Mouse (Mus musculus): Measurements from ENCODE around the gene Ktn1. TPM values are rescaled to one million over a fixed set of nuclear protein-coding genes. Genes with fewer than 3 reads are reported as not detected.

Ktn1 gene
- polyA plus RNA-seq, 1 experiment: 77.8 TPM

GRCm38 (mm10) chr14:47634846-47635245 is 13.4 kb upstream of the Ktn1 start:
- no peaks in the 10 kb centered on the region for H3K4me1 ChIP-seq (ENCODE audit: control insufficient read depth, insufficient read depth, low read length)
- no peak for TF ChIP-seq CTCF (IDR thresholded peaks at IDR 0.05; ENCODE audit: insufficient read depth, low read depth, low read length)
- TF ChIP-seq POLR2A (IDR thresholded peaks at IDR 0.05; ENCODE audit: insufficient read depth, low read depth, low read length): no peak
- WGBS: 75% methylated on average over 7 of the region's 7 CpGs
- no peak overlapping the region for H3K4me3 ChIP-seq (ENCODE audit: insufficient read depth, low read depth, low read length)
- H3K27ac ChIP-seq (ENCODE audit: insufficient read depth, low read depth, low read length): no peak overlapping the region

GRCm38 (mm10) chr14:47638316-47638895 is 9.8 kb upstream of the Ktn1 start:
- Histone ChIP-seq H3K4me3 (ENCODE audit: insufficient read depth, low read depth, low read length) (no peak overlapping the region), H3K4me1 (ENCODE audit: control insufficient read depth, insufficient read depth, low read length) (no peaks in the 10 kb centered on the region), H3K27ac (ENCODE audit: insufficient read depth, low read depth, low read length) (no peak overlapping the region)
- TF ChIP-seq POLR2A (IDR thresholded peaks at IDR 0.05; ENCODE audit: insufficient read depth, low read depth, low read length) (no peak), CTCF (IDR thresholded peaks at IDR 0.05; ENCODE audit: insufficient read depth, low read depth, low read length) (no peak)
- WGBS: 82% methylated on average over 4 of the region's 4 CpGs

- H3K4me3 ChIP-seq (ENCODE audit: insufficient read depth, low read depth, low read length): no peak overlapping the region
- no peak overlapping the region for H3K27ac ChIP-seq (ENCODE audit: insufficient read depth, low read depth, low read length)
- 65% methylated on average over 7 of the region's 7 CpGs for WGBS
- H3K4me1 ChIP-seq (ENCODE audit: control insufficient read depth, insufficient read depth, low read length): peaks cover 2% of the 10 kb centered on the region
- TF ChIP-seq POLR2A (IDR thresholded peaks at IDR 0.05; ENCODE audit: insufficient read depth, low read depth, low read length) (no peak), CTCF (IDR thresholded peaks at IDR 0.05; ENCODE audit: insufficient read depth, low read depth, low read length) (no peak)
Measured at GRCm38 (mm10) chr14:47645620-47646019, 2.6 kb upstream of the Ktn1 start.

GRCm38 (mm10) chr14:47646246-47646645 is 2.0 kb upstream of the Ktn1 start:
- H3K4me1 ChIP-seq (ENCODE audit: control insufficient read depth, insufficient read depth, low read length): peaks cover 2% of the 10 kb centered on the region
- H3K27ac ChIP-seq (ENCODE audit: insufficient read depth, low read depth, low read length): no peak overlapping the region
- WGBS: 70% methylated on average over 5 of the region's 5 CpGs
- TF ChIP-seq POLR2A (IDR thresholded peaks at IDR 0.05; ENCODE audit: insufficient read depth, low read depth, low read length) (no peak), CTCF (IDR thresholded peaks at IDR 0.05; ENCODE audit: insufficient read depth, low read depth, low read length) (no peak)
- H3K4me3 ChIP-seq (ENCODE audit: insufficient read depth, low read depth, low read length): no peak overlapping the region

- Histone ChIP-seq H3K4me1 (ENCODE audit: control insufficient read depth, insufficient read depth, low read length) (peaks cover 2% of the 10 kb centered on the region), H3K27ac (ENCODE audit: insufficient read depth, low read depth, low read length) (no peak overlapping the region), H3K4me3 (ENCODE audit: insufficient read depth, low read depth, low read length) (no peak overlapping the region)
- TF ChIP-seq CTCF (IDR thresholded peaks at IDR 0.05; ENCODE audit: insufficient read depth, low read depth, low read length) (no peak), POLR2A (IDR thresholded peaks at IDR 0.05; ENCODE audit: insufficient read depth, low read depth, low read length) (no peak)
- 76% methylated on average over 9 of the region's 9 CpGs for WGBS
Measured at GRCm38 (mm10) chr14:47646696-47647516, 1.3 kb upstream of the Ktn1 start.

GRCm38 (mm10) chr14:47648706-47649630 is 720 bp downstream of the Ktn1 start:
- TF ChIP-seq CTCF (IDR thresholded peaks at IDR 0.05; ENCODE audit: insufficient read depth, low read depth, low read length) (no peak), POLR2A (IDR thresholded peaks at IDR 0.05; ENCODE audit: insufficient read depth, low read depth, low read length) (peak; percentile 9; the same call in 1 of the 2 replicates)
- H3K4me3 ChIP-seq (ENCODE audit: insufficient read depth, low read depth, low read length): peak overlapping the region; percentile 90
- under 1% methylated on average over 78 of the region's 82 CpGs for WGBS
- peaks cover 2% of the 10 kb centered on the region for H3K4me1 ChIP-seq (ENCODE audit: control insufficient read depth, insufficient read depth, low read length)
- H3K27ac ChIP-seq (ENCODE audit: insufficient read depth, low read depth, low read length): peak overlapping the region; percentile 43; the same call in 1 of the 2 replicates

- H3K4me1 ChIP-seq (ENCODE audit: control insufficient read depth, insufficient read depth, low read length): peaks cover 5% of the 10 kb centered on the region
- TF ChIP-seq POLR2A (IDR thresholded peaks at IDR 0.05; ENCODE audit: insufficient read depth, low read depth, low read length) (0 out of 2 replicates have a peak, but pooled peaks have one; percentile 9), CTCF (IDR thresholded peaks at IDR 0.05; ENCODE audit: insufficient read depth, low read depth, low read length) (no peak)
- H3K27ac ChIP-seq (ENCODE audit: insufficient read depth, low read depth, low read length): peak overlapping the region; percentile 43; the same call in 1 of the 2 replicates
- under 1% methylated on average over 46 of the region's 46 CpGs for WGBS
- peak overlapping the region; percentile 90 for H3K4me3 ChIP-seq (ENCODE audit: insufficient read depth, low read depth, low read length)
Measured at GRCm38 (mm10) chr14:47649631-47650337, 1.5 kb downstream of the Ktn1 start.

GRCm38 (mm10) chr14:47650338-47650720 is 2.1 kb downstream of the Ktn1 start:
- TF ChIP-seq CTCF (IDR thresholded peaks at IDR 0.05; ENCODE audit: insufficient read depth, low read depth, low read length) (no peak), POLR2A (IDR thresholded peaks at IDR 0.05; ENCODE audit: insufficient read depth, low read depth, low read length) (no peak)
- Histone ChIP-seq H3K4me3 (ENCODE audit: insufficient read depth, low read depth, low read length) (0 out of 2 replicates have a peak overlapping the region, but pooled peaks have one; percentile 10), H3K4me1 (ENCODE audit: control insufficient read depth, insufficient read depth, low read length) (peaks cover 5% of the 10 kb centered on the region), H3K27ac (ENCODE audit: insufficient read depth, low read depth, low read length) (no peak overlapping the region)
- 24% methylated on average over 6 of the region's 6 CpGs for WGBS
